Mouse (Mus musculus): ENCODE results near the gene Dock7.

The Dock7 gene

DNA sequence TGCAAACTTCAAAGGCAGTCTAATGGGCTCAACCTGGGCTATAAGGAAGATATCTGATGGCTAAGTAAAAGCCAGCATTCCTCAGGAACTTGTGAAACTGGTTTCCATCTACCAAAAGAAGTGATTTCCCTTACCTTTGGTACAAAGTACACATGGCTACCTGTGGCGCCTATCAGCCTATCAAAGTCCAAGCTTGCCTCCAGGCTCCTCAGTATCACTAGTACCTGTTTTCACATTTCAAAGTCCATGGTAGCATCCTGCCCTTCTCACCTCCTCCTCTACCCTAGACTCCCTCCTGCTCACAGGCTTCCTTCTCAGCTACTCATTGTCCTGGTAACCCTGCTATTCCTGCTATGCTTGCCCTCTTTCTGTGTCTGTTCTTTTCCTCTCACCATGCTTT is 202.5 kb downstream of the Dock7 start:
- in situ Hi-C loops (cut with MboI), result loop anchor here (25.0 kb wide), 1 partner anchor 1156 kb away; the partner anchor contains the start of gene Nfia

DNA sequence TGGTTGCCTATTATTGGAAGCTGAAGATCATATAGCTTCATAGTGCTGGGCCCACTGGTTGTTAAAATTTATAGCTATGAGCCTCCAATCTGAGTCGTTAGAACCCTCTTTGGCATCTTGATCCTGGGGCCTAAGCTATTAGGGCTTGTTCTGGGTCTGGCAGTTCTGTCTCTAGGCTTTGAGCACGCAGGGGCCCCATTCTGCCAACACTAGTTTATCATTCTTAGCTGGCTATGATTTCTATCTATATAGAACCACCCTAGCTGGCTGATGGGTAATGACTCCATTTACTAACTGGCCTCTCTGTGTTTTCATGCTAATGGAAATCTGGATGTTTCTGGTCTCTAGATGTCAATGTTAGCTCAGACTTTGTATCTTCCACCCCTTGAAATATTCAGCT is 203.0 kb downstream of the Dock7 start:
- in situ Hi-C loops (cut with MboI), result loop anchor here (25.0 kb wide), 1 partner anchor 1155 kb away; the partner anchor contains the start of gene Nfia

DNA sequence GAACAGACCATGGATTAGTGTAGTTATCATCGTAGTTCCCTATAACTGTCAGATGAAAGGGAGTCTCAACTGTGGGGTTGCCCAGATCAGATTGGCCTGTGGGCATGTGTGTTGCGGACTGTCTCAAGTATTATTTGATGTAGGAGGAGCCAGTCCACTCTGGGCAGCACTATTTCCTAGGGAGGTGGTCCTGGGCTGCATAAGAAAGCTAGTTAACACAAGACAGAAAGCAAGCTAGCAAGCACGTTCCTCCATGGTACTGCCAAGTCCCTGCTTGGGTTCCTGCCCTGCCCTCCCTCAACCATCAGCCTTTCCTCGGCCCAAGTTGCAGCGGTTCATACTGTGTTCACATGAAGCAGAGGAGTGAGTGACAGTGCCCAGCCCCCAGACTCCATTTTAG is 210.5 kb downstream of the Dock7 start:
- in situ Hi-C loops (cut with MboI), result loop anchor here (25.0 kb wide), 1 partner anchor 1148 kb away; the partner anchor contains the start of gene Nfia

DNA sequence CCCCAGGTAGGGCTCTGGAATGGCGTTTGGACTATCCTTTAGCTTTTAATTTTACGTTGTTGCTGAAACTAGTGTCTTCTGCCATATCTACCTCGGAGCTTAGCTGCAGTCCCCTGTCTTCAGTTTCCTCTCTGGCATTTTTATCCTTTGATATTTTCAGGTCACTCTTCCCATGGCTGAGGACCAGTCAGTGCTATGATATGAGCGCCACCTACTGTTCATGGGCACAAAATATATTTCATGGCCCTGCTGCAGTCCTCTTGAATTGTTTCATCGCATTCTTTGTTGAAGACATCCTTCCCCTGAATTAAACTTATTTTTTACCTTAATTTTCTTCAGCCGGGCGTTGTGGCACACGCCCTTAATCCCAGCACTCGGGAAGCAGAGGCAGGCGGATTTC is 233.6 kb downstream of the Dock7 start:
- in situ Hi-C loops (cut with MboI), result no loop called here
